Mouse (Mus musculus) neural tube, embryonic 14.5 days (tissue): Measurements from ENCODE around the gene Grm8. TPM values are rescaled to one million over a fixed set of nuclear protein-coding genes. Genes with fewer than 3 reads are reported as not detected.
A peak's percentile ranks its signal among the peaks of the same experiment; 100 is the strongest.

Source experiments
- ATAC-seq: fragments of 200-750 bp; cut with Nextera tagmentation; 2 replicates; pipeline ENCODE4 v1.8.0; 2017; ENCODE audit warnings: low read depth, mild to moderate bottlenecking, moderate TSS enrichment, moderate library complexity
- H3K27ac ChIP-seq: fragments of 300-500 bp; sonication (generic); 2 replicates; pipeline ENCODE4 v1.5.1; 2014; ENCODE audit warnings: low read depth, mild to moderate bottlenecking, control low read depth, low read length, moderate library complexity, mixed read lengths
- H3K27me3 ChIP-seq: fragments of 300-500 bp; sonication (generic); 2 replicates; pipeline ENCODE4 v1.6.1; 2014; ENCODE audit warnings: low read length; ENCODE audit not compliant: control insufficient read depth, insufficient read depth
- H3K36me3 ChIP-seq: fragments of 300-500 bp; sonication (generic); 2 replicates; pipeline ENCODE4 v1.6.1; 2014; ENCODE audit warnings: low read length, mixed read lengths; ENCODE audit not compliant: control insufficient read depth, insufficient read depth
- H3K4me1 ChIP-seq: fragments of 300-500 bp; sonication (generic); 2 replicates; pipeline ENCODE4 v1.6.1; 2014; ENCODE audit warnings: low read length; ENCODE audit not compliant: control insufficient read depth, insufficient read depth
- H3K4me2 ChIP-seq: fragments of 300-500 bp; sonication (generic); 2 replicates; pipeline ENCODE4 v1.6.1; 2014; ENCODE audit warnings: mild to moderate bottlenecking, low read depth, low read length, control low read depth
- H3K4me3 ChIP-seq: fragments of 300-500 bp; sonication (generic); 2 replicates; pipeline ENCODE4 v1.5.1; 2014; ENCODE audit warnings: low read depth, low read length, control low read depth, mixed read lengths
- H3K9ac ChIP-seq: fragments of 300-500 bp; sonication (generic); replicated peaks from 2 replicates; pipeline ENCODE4 v1.6.1; 2014; ENCODE audit warnings: low read depth, mild to moderate bottlenecking, control low read depth, low read length, mixed read lengths
- H3K9me3 ChIP-seq: fragments of 300-500 bp; sonication (generic); 2 replicates; pipeline ENCODE4 v1.6.1; 2016; ENCODE audit warnings: low read length; ENCODE audit not compliant: control insufficient read depth
- WGBS: fragments of 180-500 bp; shearing (Covaris S2); extraction: QIAGEN DNeasy Blood & Tissue Kit; methylation state at CpG from one replicate; pipeline ENCODE4 v1.1.7; 2014; 5-methylcytosine and 5-hydroxymethylcytosine counted together
- polyA plus RNA-seq: library from polyadenylated mRNA; unstranded; fragments of >200 nt; fragmentation: Nextera tagmentation; extraction: Ambion mirVana; gene quantifications from 2 replicates; pipeline ENCODE4 v1.2.1, GENCODE M21; 2014

Gene Grm8
- polyA plus RNA-seq, 1 experiment from 2014 or later = 18.1 TPM

- no peaks in the 10 kb centered on the region for H3K36me3 ChIP-seq
- no peak overlapping the region for H3K9ac ChIP-seq
- ATAC-seq = no peak
- no peak overlapping the region for H3K4me2 ChIP-seq
- no peaks in the 10 kb centered on the region for H3K9me3 ChIP-seq
- H3K4me3 ChIP-seq = no peak overlapping the region
- H3K4me1 ChIP-seq = no peaks in the 10 kb centered on the region
- no peak overlapping the region for H3K27ac ChIP-seq
- 80% methylated on average over 4 of the region's 4 CpGs for WGBS
- H3K27me3 ChIP-seq = no peaks in the 10 kb centered on the region
These were observed 143.7 kb downstream of the Grm8 start for GRCm38 (mm10) chr6:27991241-27991640.

- Histone ChIP-seq H3K9ac (no peak overlapping the region), H3K9me3 (no peaks in the 10 kb centered on the region), H3K27me3 (no peaks in the 10 kb centered on the region), H3K27ac (no peak overlapping the region), H3K4me1 (no peaks in the 10 kb centered on the region), H3K4me3 (no peak overlapping the region), H3K4me2 (no peak overlapping the region), H3K36me3 (no peaks in the 10 kb centered on the region)
- 77% methylated on average over 3 of the region's 3 CpGs for WGBS
- ATAC-seq = peak; percentile 34; the same call in 1 of the 2 replicates
These were observed 152.4 kb downstream of the Grm8 start for GRCm38 (mm10) chr6:27982598-27982997.

GRCm38 (mm10) chr6:27982021-27982420, 153.0 kb downstream of the Grm8 start:
- Histone ChIP-seq H3K27me3 (no peaks in the 10 kb centered on the region), H3K9me3 (no peaks in the 10 kb centered on the region), H3K36me3 (no peaks in the 10 kb centered on the region), H3K4me1 (no peaks in the 10 kb centered on the region), H3K27ac (no peak overlapping the region), H3K4me3 (no peak overlapping the region), H3K9ac (no peak overlapping the region), H3K4me2 (no peak overlapping the region)
- WGBS = 51% methylated on average over 1 of the region's 1 CpGs
- no peak for ATAC-seq

GRCm38 (mm10) chr6:27977361-27977760, 157.6 kb downstream of the Grm8 start:
- 91% methylated on average over 5 of the region's 5 CpGs for WGBS
- H3K27ac ChIP-seq = no peak overlapping the region
- H3K9me3 ChIP-seq = no peaks in the 10 kb centered on the region

GRCm38 (mm10) chr6:27968859-27969258, 166.1 kb downstream of the Grm8 start:
- Histone ChIP-seq H3K27ac (no peak overlapping the region), H3K27me3 (no peaks in the 10 kb centered on the region), H3K4me2 (no peak overlapping the region), H3K4me1 (no peaks in the 10 kb centered on the region), H3K4me3 (no peak overlapping the region), H3K9ac (no peak overlapping the region), H3K36me3 (no peaks in the 10 kb centered on the region), H3K9me3 (no peaks in the 10 kb centered on the region)
- no peak for ATAC-seq
- 91% methylated on average over 2 of the region's 2 CpGs for WGBS

More at GRCm38 (mm10) chr6:27977361-27977760, 157.6 kb downstream of the Grm8 start:
- Histone ChIP-seq H3K27me3 (no peaks in the 10 kb centered on the region), H3K36me3 (no peaks in the 10 kb centered on the region), H3K4me3 (no peak overlapping the region), H3K4me1 (no peaks in the 10 kb centered on the region), H3K4me2 (no peak overlapping the region), H3K9ac (no peak overlapping the region)
- no peak for ATAC-seq

- WGBS = 91% methylated on average over 3 of the region's 3 CpGs
- Histone ChIP-seq H3K4me1 (no peaks in the 10 kb centered on the region), H3K4me2 (no peak overlapping the region), H3K27me3 (no peaks in the 10 kb centered on the region), H3K27ac (no peak overlapping the region), H3K4me3 (no peak overlapping the region), H3K9ac (no peak overlapping the region), H3K36me3 (no peaks in the 10 kb centered on the region), H3K9me3 (no peaks in the 10 kb centered on the region)
- ATAC-seq = no peak
These were observed 167.9 kb downstream of the Grm8 start for GRCm38 (mm10) chr6:27967037-27967436.

- Histone ChIP-seq H3K36me3 (no peaks in the 10 kb centered on the region), H3K4me1 (no peaks in the 10 kb centered on the region), H3K27me3 (no peaks in the 10 kb centered on the region), H3K27ac (no peak overlapping the region), H3K4me2 (no peak overlapping the region), H3K9me3 (no peaks in the 10 kb centered on the region), H3K4me3 (no peak overlapping the region), H3K9ac (no peak overlapping the region)
- WGBS = 74% methylated on average over 2 of the region's 2 CpGs
- no peak for ATAC-seq
These were observed 169.7 kb downstream of the Grm8 start for GRCm38 (mm10) chr6:27965237-27965636.

- no peak for ATAC-seq
- no peak overlapping the region for H3K27ac ChIP-seq
- no peaks in the 10 kb centered on the region for H3K27me3 ChIP-seq
- H3K4me3 ChIP-seq = no peak overlapping the region
- no peaks in the 10 kb centered on the region for H3K9me3 ChIP-seq
- H3K36me3 ChIP-seq = no peaks in the 10 kb centered on the region
- no peaks in the 10 kb centered on the region for H3K4me1 ChIP-seq
- no peak overlapping the region for H3K9ac ChIP-seq
- H3K4me2 ChIP-seq = no peak overlapping the region
- 94% methylated on average over 1 of the region's 1 CpGs for WGBS
These were observed 171.1 kb downstream of the Grm8 start for GRCm38 (mm10) chr6:27963887-27964286.

GRCm38 (mm10) chr6:27956278-27956857, 178.6 kb downstream of the Grm8 start:
- Histone ChIP-seq H3K27me3 (no peaks in the 10 kb centered on the region), H3K4me1 (no peaks in the 10 kb centered on the region), H3K27ac (no peak overlapping the region), H3K9me3 (no peaks in the 10 kb centered on the region), H3K9ac (no peak overlapping the region), H3K4me2 (no peak overlapping the region), H3K4me3 (no peak overlapping the region), H3K36me3 (no peaks in the 10 kb centered on the region)
- ATAC-seq = no peak
- WGBS = 64% methylated on average over 6 of the region's 6 CpGs
